Mouse (Mus musculus): Measurements from ENCODE around the gene Filip1l. TPM values are rescaled to one million over a fixed set of nuclear protein-coding genes. Genes with fewer than 3 reads are reported as not detected.

Gene Filip1l
- polyA plus RNA-seq, 1 experiment from 2014 or later: 35.3 TPM

DNA sequence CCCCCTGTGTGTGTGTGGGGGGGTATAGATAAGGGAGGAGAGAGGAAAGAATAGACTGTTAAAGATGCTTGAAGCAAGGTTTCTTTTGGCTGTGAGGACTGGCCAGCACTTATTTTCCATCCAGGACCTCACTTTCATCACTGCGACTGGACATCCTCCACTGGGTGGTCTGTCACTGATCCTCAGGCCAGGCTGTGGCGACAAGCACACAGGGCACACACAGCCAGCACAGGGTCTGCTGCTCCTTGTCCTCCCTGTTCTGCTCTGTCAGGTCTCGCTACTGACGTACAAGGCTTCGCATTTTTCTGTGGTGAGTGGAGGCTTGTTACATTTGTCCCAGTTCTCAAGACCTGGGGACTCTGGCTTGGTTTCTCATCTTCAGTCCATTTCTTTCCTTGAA, 66.4 kb downstream of the Filip1l start:
- TF ChIP-seq EP300 (optimal IDR thresholded peaks at IDR 0.05) (no peak), CTCF (IDR thresholded peaks at IDR 0.05; ENCODE audit: low read depth) (no peak)
- Histone ChIP-seq H3K4me1 (replicated peaks; ENCODE audit: control insufficient read depth, insufficient read depth) (peaks cover 5% of the 10 kb centered on the region), H3K9me3 (ENCODE audit: control insufficient read depth, low read length) (no peaks in the 10 kb centered on the region), H3K4me2 (replicated peaks; ENCODE audit: low read depth) (no peak overlapping the region), H3K4me3 (ENCODE audit: low read depth, low read length) (no peak overlapping the region), H3K27ac (replicated peaks) (peak overlapping the region; percentile 65), H3K36me3 (ENCODE audit: control insufficient read depth, insufficient read depth, low read length) (no peaks in the 10 kb centered on the region), H3K9ac (ENCODE audit: low read length) (no peak overlapping the region), H3K27me3 (ENCODE audit: control insufficient read depth, insufficient read depth, low read length) (no peaks in the 10 kb centered on the region)
- peak; percentile 47; the same call in 1 of the 2 replicates for ATAC-seq (ENCODE audit: low FRiP score, low TSS enrichment)
- DNase-seq (ENCODE audit: low spot score): no peak
- WGBS: 71% methylated on average over 5 of the region's 5 CpGs

DNA sequence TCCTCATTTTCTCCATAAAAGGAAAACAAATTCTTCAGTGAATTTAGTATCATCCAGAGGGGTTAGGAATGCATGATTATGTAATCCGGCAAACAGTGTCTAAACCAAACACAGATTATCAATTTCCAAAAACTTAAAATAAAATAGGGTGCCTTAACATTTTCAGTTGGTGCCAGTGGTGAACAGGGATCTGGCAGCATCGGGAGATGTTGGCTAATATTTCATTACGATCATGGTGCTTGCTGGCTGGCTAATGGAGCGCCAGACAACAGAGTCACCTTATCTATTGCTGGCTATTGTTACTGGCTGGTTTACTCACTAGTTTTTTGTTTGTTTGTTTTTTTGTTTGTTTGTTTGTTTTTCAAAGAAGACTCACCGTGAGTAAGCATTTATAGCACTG, 67.0 kb downstream of the Filip1l start:
- H3K4me1 ChIP-seq (replicated peaks; ENCODE audit: control insufficient read depth, insufficient read depth): peaks cover 5% of the 10 kb centered on the region
- no peaks in the 10 kb centered on the region for H3K9me3 ChIP-seq (ENCODE audit: control insufficient read depth, low read length)
- TF ChIP-seq CTCF (IDR thresholded peaks at IDR 0.05; ENCODE audit: low read depth) (no peak), EP300 (optimal IDR thresholded peaks at IDR 0.05) (no peak)
- H3K27me3 ChIP-seq (ENCODE audit: control insufficient read depth, insufficient read depth, low read length): no peaks in the 10 kb centered on the region
- ATAC-seq (ENCODE audit: low FRiP score, low TSS enrichment): no peak
- H3K9ac ChIP-seq (ENCODE audit: low read length): no peak overlapping the region
- H3K36me3 ChIP-seq (ENCODE audit: control insufficient read depth, insufficient read depth, low read length): no peaks in the 10 kb centered on the region
- H3K27ac ChIP-seq (replicated peaks): no peak overlapping the region; the same call in 1 of the 2 replicates
- no peak overlapping the region for H3K4me3 ChIP-seq (ENCODE audit: low read depth, low read length)
- 65% methylated on average over 5 of the region's 5 CpGs for WGBS
- no peak for DNase-seq (ENCODE audit: low spot score)
- H3K4me2 ChIP-seq (replicated peaks; ENCODE audit: low read depth): no peak overlapping the region

DNA sequence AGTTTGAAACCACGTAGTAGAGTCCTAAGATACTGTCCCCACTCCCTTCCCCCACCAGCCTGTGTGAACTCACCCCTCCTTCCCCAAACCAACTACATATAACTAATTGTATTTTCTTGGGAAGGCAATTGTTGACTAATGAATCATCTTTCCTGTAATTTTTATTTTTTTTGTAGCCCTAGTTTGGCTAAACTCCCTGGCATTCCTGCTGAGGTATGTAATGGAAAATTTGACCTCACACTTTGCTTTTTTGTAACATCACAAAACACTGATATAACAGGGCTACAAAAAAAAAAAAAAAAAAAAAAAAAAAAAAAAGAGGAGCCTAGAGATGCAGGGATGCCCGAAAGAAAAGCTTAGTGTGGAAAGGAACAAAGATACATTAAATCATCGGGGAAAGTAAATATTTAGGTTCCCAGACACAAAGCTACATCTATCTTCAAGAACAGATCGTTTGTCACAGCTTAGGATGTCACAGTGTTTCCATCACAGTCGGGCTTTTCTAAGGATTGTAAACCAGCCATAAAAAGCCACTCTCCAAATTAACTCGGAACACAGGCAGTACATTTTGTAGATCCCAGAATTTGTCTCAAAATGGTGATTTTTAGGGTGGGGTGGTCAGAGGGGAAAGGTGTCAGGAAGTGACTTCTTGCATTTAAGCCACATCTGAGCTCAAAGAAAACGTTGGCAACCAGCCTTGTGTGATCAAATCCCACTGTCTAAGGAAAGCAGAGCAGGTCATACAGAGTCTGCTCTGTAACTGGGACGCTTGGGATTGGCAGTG, 68.1 kb downstream of the Filip1l start:
- H3K4me2 ChIP-seq (replicated peaks; ENCODE audit: low read depth): no peak overlapping the region
- peak overlapping the region; percentile 86 for H3K27ac ChIP-seq (replicated peaks)
- H3K4me3 ChIP-seq (ENCODE audit: low read depth, low read length): no peak overlapping the region
- no peaks in the 10 kb centered on the region for H3K27me3 ChIP-seq (ENCODE audit: control insufficient read depth, insufficient read depth, low read length)
- peak; percentile 60; the same call in 1 of the 2 replicates for ATAC-seq (ENCODE audit: low FRiP score, low TSS enrichment)
- no peak for DNase-seq (ENCODE audit: low spot score)
- H3K36me3 ChIP-seq (ENCODE audit: control insufficient read depth, insufficient read depth, low read length): no peaks in the 10 kb centered on the region
- no peaks in the 10 kb centered on the region for H3K9me3 ChIP-seq (ENCODE audit: control insufficient read depth, low read length)
- H3K4me1 ChIP-seq (replicated peaks; ENCODE audit: control insufficient read depth, insufficient read depth): peaks cover 5% of the 10 kb centered on the region
- no peak overlapping the region for H3K9ac ChIP-seq (ENCODE audit: low read length)
- TF ChIP-seq CTCF (IDR thresholded peaks at IDR 0.05; ENCODE audit: low read depth): no peak
- peak; percentile 92 for TF ChIP-seq EP300 (optimal IDR thresholded peaks at IDR 0.05)
- 20% methylated on average over 8 of the region's 8 CpGs for WGBS

DNA sequence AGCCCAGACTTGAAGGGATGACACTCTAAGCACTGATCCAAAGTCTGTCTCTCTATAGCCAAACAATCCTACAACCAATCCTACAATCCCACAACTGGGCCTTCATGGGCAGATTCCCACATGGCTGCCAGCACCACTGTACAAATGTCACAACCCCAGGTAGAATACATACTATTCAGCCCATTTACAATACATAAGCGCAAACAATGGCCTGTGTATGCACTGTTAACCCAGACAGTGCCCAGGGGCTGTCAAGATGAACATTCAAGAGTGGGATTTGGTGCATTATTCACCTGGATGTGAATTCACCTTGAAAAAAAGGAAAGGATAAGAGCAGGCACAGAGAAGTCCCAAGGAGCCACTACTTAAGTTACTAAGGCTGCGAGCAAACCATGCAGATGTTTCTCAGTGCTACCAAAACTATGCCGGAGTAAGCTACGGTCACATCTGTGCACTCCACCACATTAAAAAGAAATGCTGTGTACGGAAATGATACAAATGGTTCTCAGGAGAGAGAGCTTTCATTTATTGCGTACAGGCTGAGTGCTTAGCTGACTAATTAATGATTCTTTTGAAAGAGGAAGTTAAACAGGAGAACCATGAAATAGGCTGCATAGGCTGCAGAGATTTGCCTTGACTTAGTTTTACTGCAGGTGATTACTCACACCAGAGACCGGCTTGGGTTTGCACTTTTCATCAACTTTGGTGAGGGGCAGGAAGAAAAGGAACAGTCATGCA, 69.0 kb downstream of the Filip1l start:
- H3K4me1 ChIP-seq (replicated peaks; ENCODE audit: control insufficient read depth, insufficient read depth): peaks cover 7% of the 10 kb centered on the region
- DNase-seq (ENCODE audit: low spot score): no peak
- no peaks in the 10 kb centered on the region for H3K9me3 ChIP-seq (ENCODE audit: control insufficient read depth, low read length)
- H3K36me3 ChIP-seq (ENCODE audit: control insufficient read depth, insufficient read depth, low read length): no peaks in the 10 kb centered on the region
- H3K27me3 ChIP-seq (ENCODE audit: control insufficient read depth, insufficient read depth, low read length): no peaks in the 10 kb centered on the region
- H3K9ac ChIP-seq (ENCODE audit: low read length): no peak overlapping the region
- H3K4me3 ChIP-seq (ENCODE audit: low read depth, low read length): no peak overlapping the region
- WGBS: 60% methylated on average over 7 of the region's 7 CpGs
- peak overlapping the region; percentile 86 for H3K27ac ChIP-seq (replicated peaks)
- no peak overlapping the region for H3K4me2 ChIP-seq (replicated peaks; ENCODE audit: low read depth)
- no peak for TF ChIP-seq EP300 (optimal IDR thresholded peaks at IDR 0.05)
- no peak for TF ChIP-seq CTCF (IDR thresholded peaks at IDR 0.05; ENCODE audit: low read depth)
- no peak for ATAC-seq (ENCODE audit: low FRiP score, low TSS enrichment)

DNA sequence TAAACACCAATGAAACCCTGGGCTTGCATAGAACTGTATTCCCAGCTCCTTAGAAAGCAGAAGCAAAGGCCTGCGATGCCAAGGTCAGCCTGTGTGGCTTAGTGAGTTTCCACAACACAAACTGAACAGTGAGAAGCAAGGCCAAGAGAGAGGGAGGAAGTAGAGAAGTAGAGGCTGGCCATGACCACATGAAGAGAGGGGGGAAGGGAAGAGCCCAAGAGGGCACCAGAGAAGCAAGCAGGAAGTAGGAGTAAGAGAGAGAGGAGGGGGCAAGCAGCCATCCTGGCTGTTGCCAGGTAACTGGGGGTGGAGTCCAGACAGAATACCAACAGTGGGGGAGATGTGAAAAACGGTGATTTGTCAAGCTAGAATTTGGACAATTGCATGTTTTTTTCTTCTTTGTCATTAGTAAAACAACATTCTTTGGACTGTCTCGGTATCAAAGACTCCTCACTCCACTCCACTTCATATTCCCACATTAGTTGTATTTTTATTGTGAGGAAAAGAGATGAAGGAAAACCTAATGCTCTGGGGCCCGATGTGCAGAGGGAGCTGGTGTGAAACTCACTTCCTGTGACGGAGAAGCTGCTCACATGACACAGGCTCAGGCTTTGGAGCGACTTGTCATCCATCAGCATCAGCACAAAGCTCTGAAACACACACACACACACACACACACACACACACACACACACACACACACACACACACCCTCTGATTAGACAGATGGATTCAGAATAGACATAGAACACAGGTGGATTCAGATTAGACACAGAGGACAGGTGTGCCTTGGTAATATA, 70.3 kb downstream of the Filip1l start:
- Histone ChIP-seq H3K9ac (ENCODE audit: low read length) (no peak overlapping the region), H3K27ac (replicated peaks) (no peak overlapping the region), H3K4me2 (replicated peaks; ENCODE audit: low read depth) (no peak overlapping the region), H3K36me3 (ENCODE audit: control insufficient read depth, insufficient read depth, low read length) (no peaks in the 10 kb centered on the region), H3K4me1 (replicated peaks; ENCODE audit: control insufficient read depth, insufficient read depth) (peaks cover 8% of the 10 kb centered on the region), H3K4me3 (ENCODE audit: low read depth, low read length) (no peak overlapping the region), H3K27me3 (ENCODE audit: control insufficient read depth, insufficient read depth, low read length) (no peaks in the 10 kb centered on the region), H3K9me3 (ENCODE audit: control insufficient read depth, low read length) (no peaks in the 10 kb centered on the region)
- DNase-seq (ENCODE audit: low spot score) (no peak), ATAC-seq (ENCODE audit: low FRiP score, low TSS enrichment) (no peak)
- TF ChIP-seq EP300 (optimal IDR thresholded peaks at IDR 0.05): no peak
- no peak for TF ChIP-seq CTCF (IDR thresholded peaks at IDR 0.05; ENCODE audit: low read depth)
- 62% methylated on average over 6 of the region's 6 CpGs for WGBS
